Mouse (Mus musculus) left cerebral cortex, postnatal 25 days (tissue): ENCODE data around the gene Primpol. TPM values are rescaled to one million over a fixed set of nuclear protein-coding genes. Genes with fewer than 3 reads are reported as not detected.

Experiments used
- DNase-seq, 2 experiments: peaks; one replicate each; pipeline ENCODE4 v3.0.0; 2022; ENCODE audit warnings: low spot score in 2 of 2, mixed read lengths in 1 of 2
- intact Hi-C: fragments of 180-260 bp; cut with DNase I; formaldehyde crosslinking; loops from one replicate; pipeline ENCODE4 v1.15.1; 2025
- total RNA-seq, 2 experiments: library from RNA; stranded (reverse); gene quantifications; 2 replicates each; pipeline ENCODE4 v1.2.3; 2021

The Primpol gene
- 1 to 10 TPM; 3.6 to 4.3 TPM for total RNA-seq

- peak; percentile 91 to 95 for DNase-seq
- intact Hi-C loops = loop anchor here (1.0 to 5.0 kb wide), 2 partner anchors 50 to 65 kb away; partner anchors contain the start of gene Cenpu
Observed at GRCm38 (mm10) chr8:46616879-46617689, at the start of gene Primpol, which contains the start of gene Casp3. Primpol (minus strand) TSS chr8:46617212. Casp3 (plus strand) TSS chr8:46617291.

GRCm38 (mm10) chr8:46655919-46656318, 38.9 kb upstream of the Primpol start:
- no peak for DNase-seq
- intact Hi-C loops = no loop called here

- no peak for DNase-seq
- intact Hi-C loops = no loop called here
Observed at GRCm38 (mm10) chr8:46651872-46652271, 34.9 kb upstream of the Primpol start.

- DNase-seq = no peak
- intact Hi-C loops = no loop called here
Observed at GRCm38 (mm10) chr8:46648421-46648820, 31.4 kb upstream of the Primpol start.

GRCm38 (mm10) chr8:46641272-46641671, 24.3 kb upstream of the Primpol start:
- no peak for DNase-seq
- intact Hi-C loops = no loop called here

- no peak for DNase-seq
- intact Hi-C loops = no loop called here
Observed at GRCm38 (mm10) chr8:46639852-46640251, 22.8 kb upstream of the Primpol start.

GRCm38 (mm10) chr8:46639010-46639571, 22.1 kb upstream of the Primpol start:
- intact Hi-C loops = no loop called here
- peak; percentile 28 to 31 for DNase-seq

- intact Hi-C loops = no loop called here
- no peak for DNase-seq
Observed at GRCm38 (mm10) chr8:46630932-46631331, 13.9 kb upstream of the Primpol start.

GRCm38 (mm10) chr8:46630422-46630821, 13.4 kb upstream of the Primpol start:
- DNase-seq = no peak
- intact Hi-C loops = no loop called here

- intact Hi-C loops = no loop called here
- DNase-seq = no peak
Observed at GRCm38 (mm10) chr8:46628645-46629044, 11.6 kb upstream of the Primpol start.

- intact Hi-C loops = no loop called here
- no peak for DNase-seq
Observed at GRCm38 (mm10) chr8:46627881-46628280, 10.9 kb upstream of the Primpol start.

GRCm38 (mm10) chr8:46626642-46627041, 9.6 kb upstream of the Primpol start:
- no peak for DNase-seq
- intact Hi-C loops = no loop called here

- intact Hi-C loops = no loop called here
- DNase-seq = no peak
Observed at GRCm38 (mm10) chr8:46625166-46625565, 8.2 kb upstream of the Primpol start.

GRCm38 (mm10) chr8:46622446-46623270, 5.6 kb upstream of the Primpol start:
- intact Hi-C loops = no loop called here
- no peak for DNase-seq

- intact Hi-C loops = loop anchor here (5.0 kb wide), 1 partner anchor 66 kb away; the partner anchor contains the start of gene Cenpu
- DNase-seq = no peak
Observed at GRCm38 (mm10) chr8:46618639-46619320, 1.8 kb upstream of the Primpol start.

- peak in 1 of 2 experiments; percentile 8 for DNase-seq
- intact Hi-C loops = loop anchor here (1.0 to 5.0 kb wide), 2 partner anchors 51 to 66 kb away; partner anchors contain the start of gene Cenpu
Observed at GRCm38 (mm10) chr8:46617690-46618620, 943 bp upstream of the Primpol start.

- intact Hi-C loops = loop anchor here (5.0 kb wide), 1 partner anchor 64 kb away; the partner anchor contains the start of gene Cenpu
- no peak for DNase-seq
Observed at GRCm38 (mm10) chr8:46615936-46616335, 1.1 kb downstream of the Primpol start.

GRCm38 (mm10) chr8:46613377-46613776, 3.6 kb downstream of the Primpol start:
- DNase-seq = peak in 1 of 2 experiments; percentile 33
- intact Hi-C loops = no loop called here
